Mouse (Mus musculus): ENCODE results near the gene Tmem150c.

- TF ChIP-seq CTCF (IDR thresholded peaks at IDR 0.05; ENCODE audit: low read depth, low read length) (no peak), POLR2A (IDR thresholded peaks at IDR 0.05; ENCODE audit: extremely low read depth, insufficient read depth, low read length) (no peak)
These were observed 14.8 kb downstream of the Tmem150c start for GRCm38 (mm10) chr5:100144836-100145235.
